Mouse (Mus musculus) cortical plate, adult 2 months (tissue): ENCODE measurements around the gene Hist1h2ah.

Source experiments
- CTCF ChIP-seq: fragments of 200-500 bp; IDR thresholded peaks from 2 replicates; pipeline ENCODE4 v1.5.1; 2011; ENCODE audit warnings: mild to moderate bottlenecking, control low read depth, low read length; ENCODE audit not compliant: insufficient read depth; ENCODE audit errors: extremely low read depth
- POLR2A ChIP-seq: fragments of 200-500 bp; IDR thresholded peaks from 2 replicates; pipeline ENCODE4 v1.6.1; 2011; ENCODE audit warnings: mild to moderate bottlenecking, low read length, control low read depth; ENCODE audit not compliant: insufficient read depth; ENCODE audit errors: extremely low read depth

DNA sequence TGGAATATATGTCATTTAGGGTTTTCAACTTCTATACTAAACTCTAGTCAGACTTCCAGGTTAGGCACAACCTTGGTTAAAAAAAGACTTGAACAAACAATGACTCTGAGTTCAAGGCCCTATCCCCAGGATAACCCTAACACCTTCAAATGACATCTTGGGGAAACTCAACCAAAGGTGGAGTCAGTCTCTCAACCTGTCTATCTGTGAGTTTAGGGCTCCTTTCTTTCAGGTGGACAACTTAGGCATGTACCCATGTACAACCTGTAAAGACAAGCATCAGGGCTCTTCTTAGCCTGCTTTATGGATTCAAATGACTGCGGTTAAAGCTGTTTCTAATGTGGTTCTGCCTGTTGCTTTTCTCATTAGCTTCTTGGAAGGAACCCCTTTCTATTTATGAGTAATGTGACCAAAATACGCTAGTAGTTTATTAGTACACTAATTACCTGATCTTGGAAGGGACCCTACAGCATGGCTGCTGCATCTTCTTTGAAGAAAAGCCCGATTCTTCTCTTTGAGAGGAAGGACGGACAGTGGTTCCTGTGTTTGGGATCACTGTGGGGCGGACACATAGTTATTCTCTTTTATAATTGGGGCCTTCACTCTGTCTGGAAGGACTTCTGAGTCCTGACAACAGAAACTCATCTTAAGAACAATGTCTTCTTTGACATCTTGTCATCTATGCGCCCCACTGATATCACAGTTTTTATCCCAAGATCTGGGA lies 9.2 kb upstream of the Hist1h2ah start:
- TF ChIP-seq CTCF, result no peak
- TF ChIP-seq POLR2A, result no peak
